Mouse (Mus musculus): ENCODE measurements around the gene Gcnt1.

Gene Gcnt1

DNA sequence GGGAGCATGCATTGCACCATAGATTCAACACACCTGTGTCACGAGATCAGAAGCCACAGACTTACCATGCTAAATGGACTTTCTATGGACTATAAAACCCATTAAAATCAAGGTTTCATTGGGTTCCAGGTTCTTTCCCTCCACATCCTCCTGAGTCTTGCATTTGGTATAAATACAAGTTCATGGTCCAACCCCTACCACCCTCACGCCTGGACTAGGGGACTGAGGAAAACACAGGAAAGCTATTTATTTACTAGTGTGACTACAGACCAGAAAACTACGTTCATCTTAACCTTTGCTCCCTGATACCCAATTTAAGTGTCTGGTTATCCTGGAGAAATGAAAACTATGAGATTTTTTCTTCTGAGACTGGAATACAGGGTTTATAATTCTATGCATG is at the start of gene Gcnt1:
Gene Gcnt1 (minus strand): TSS at position 144 of the 400 bp plus-strand sequence.
- no peak for DNase-seq (ENCODE audit: low spot score in 2 of 2)

DNA sequence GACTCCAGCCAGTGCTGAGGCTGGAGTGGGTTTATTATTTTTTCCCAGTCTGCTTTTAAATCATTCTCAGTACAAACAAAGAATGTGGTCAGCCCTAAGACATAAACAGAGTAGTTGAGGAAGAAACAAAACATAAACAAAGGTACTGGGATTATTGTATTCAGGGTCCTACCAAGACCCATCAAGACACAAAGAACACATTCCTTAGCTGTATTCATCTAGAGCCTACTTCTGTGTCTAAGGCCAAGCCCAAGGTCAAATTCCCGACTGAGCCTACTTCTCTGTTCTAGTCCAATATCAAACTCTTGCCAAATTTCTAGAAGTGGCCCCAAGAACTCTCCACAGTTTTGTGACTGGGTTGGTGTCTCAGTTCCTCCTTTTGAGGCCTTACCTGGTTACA is 45.2 kb upstream of the Gcnt1 start:
- no peak for DNase-seq (ENCODE audit: low spot score in 2 of 2)

DNA sequence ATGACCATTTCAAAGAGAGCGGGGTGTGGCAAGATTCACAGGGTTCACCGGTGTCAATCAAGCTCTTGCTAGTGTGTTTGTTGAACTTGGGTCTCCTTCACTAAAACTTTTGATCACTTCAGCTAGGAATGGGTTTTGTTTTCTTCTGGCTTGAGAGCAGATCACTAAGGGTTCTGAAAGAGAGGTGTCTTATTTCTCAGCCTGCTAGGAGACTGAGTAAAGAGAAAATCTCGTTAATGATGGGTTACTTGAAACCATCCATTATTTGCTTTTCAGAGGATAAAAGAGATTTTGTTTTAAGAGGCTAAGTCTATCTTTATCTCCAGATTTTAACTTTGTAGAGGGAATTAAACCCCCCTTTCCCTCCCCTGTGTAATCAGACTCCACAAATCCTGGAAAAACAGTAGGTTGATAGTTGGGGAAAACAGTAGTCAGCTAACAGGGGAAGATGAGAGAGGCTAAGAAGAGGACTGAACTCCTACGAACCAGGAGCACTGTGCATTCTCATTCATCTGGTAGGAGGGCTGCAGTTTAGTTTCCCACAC is 40.3 kb upstream of the Gcnt1 start:
- no peak for DNase-seq (ENCODE audit: low spot score in 2 of 2)

DNA sequence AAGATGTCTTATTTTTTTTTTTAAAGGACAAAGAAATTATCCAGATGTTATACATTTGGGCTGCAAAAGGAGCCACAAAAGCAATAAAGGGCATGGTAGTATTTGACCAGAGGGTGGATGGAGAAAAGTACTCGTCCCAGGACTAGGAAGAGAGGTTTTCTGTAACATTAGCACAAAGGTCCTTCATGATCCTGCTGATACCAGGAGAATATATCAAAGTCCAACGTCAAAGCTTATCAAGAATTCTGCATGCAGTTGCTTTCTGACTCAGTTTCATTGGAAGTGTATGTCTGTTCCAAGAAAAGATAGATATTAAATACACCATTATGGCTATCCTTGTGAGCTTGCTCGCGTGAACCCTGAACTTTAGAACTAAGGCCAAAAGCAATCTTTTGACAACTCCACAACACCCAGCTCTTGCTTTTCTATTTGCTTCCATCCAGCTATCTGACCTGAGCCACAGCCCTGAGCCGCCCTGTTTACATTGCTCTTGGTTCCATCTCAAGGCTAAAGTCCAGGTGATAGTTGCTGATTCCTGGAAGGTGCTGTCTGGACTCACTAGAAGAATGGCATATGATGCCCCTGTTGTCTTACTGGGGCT is 37.9 kb upstream of the Gcnt1 start:
- DNase-seq (ENCODE audit: low spot score in 2 of 2), result no peak

DNA sequence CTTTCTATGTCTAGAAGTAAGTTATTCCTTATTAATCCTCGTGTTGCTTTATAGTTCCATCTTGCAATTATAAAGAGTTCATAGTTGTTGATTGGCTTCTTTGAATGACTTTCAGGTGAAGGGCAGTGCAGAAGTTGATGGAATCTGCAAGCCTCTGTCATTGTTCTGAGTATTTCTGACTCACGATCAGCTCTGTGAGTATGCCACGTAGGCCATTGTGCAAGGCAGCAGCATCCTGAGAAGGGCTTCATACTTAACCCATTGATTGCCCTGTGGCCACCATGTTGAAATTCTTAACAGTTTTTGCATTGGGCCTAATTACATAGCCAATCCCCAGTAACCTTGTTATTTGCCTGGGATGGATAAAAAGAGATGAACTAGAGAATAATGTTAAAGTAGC is 36.7 kb upstream of the Gcnt1 start:
- DNase-seq (ENCODE audit: low spot score in 2 of 2), result no peak

DNA sequence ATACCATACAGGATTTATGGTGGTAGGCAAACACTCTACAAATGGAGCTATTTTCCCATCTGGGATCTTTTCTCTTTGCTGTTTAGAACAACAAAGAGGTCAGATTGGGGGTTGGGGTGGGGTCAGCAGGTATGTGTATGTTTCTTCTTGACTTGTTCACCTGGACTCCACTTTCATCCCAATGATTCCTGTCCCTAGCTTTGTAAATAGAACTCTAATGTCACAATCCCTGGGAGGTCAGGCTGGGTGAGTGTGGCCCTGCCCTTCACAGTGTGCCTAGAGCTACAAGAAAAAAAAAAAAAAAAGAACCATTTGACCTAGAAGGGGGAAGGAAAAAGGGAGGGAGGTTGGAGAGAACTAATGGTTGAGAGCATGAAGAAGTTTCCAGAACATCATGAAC is 35.9 kb upstream of the Gcnt1 start:
- no peak for DNase-seq (ENCODE audit: low spot score in 2 of 2)

DNA sequence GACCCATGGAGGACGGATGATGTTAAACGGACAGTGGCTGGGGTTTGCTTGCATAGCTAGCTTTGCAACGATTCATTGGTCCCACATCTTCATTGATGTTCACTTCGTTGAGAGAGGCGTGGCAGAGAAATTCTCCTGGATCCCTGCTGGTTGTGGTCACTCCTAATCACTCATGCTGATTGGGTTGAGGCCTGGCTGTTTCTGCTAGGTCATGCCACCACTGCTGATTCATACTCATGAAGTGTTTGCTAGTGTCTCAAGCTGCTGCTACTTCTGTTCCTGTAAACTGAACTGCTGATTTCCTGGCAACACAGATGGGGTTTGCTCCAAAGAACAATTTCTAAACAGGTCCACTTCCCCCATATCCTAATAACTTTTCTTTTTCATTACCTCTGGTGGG is 34.2 kb upstream of the Gcnt1 start:
- no peak for DNase-seq (ENCODE audit: low spot score in 2 of 2)

- DNase-seq (ENCODE audit: low spot score in 2 of 2), result no peak
Observed at GRCm38 (mm10) chr19:17403175-17403574, 30.5 kb upstream of the Gcnt1 start.

DNA sequence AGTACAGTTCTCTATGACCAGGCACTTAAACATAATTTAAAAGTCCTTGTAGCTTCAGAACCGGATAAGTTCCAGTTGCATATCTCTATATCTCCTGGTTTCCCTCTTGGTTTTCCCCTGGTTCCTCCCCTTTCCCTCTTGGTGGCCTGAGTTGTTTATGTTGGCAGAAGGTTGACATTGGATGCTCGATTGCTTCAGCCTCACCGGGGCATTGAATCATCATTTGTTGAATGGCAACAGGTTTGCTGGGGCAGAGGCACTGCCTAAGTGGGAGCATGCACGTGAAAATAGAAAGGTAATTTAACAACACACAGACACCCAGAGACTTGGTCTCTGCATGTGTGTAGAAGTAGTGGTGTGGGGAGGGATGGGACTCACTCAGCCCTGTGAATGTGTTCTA is 27.9 kb upstream of the Gcnt1 start:
- DNase-seq (ENCODE audit: low spot score in 2 of 2), result no peak

- DNase-seq (ENCODE audit: low spot score in 2 of 2), result no peak
Observed at GRCm38 (mm10) chr19:17399965-17400364, 27.3 kb upstream of the Gcnt1 start.

- DNase-seq (ENCODE audit: low spot score in 2 of 2), result no peak
Observed at GRCm38 (mm10) chr19:17397922-17398321, 25.3 kb upstream of the Gcnt1 start.

GRCm38 (mm10) chr19:17396802-17397201 is 24.2 kb upstream of the Gcnt1 start:
- peak in 1 of 2 experiments; percentile 14 for DNase-seq (ENCODE audit: low spot score in 2 of 2)

DNA sequence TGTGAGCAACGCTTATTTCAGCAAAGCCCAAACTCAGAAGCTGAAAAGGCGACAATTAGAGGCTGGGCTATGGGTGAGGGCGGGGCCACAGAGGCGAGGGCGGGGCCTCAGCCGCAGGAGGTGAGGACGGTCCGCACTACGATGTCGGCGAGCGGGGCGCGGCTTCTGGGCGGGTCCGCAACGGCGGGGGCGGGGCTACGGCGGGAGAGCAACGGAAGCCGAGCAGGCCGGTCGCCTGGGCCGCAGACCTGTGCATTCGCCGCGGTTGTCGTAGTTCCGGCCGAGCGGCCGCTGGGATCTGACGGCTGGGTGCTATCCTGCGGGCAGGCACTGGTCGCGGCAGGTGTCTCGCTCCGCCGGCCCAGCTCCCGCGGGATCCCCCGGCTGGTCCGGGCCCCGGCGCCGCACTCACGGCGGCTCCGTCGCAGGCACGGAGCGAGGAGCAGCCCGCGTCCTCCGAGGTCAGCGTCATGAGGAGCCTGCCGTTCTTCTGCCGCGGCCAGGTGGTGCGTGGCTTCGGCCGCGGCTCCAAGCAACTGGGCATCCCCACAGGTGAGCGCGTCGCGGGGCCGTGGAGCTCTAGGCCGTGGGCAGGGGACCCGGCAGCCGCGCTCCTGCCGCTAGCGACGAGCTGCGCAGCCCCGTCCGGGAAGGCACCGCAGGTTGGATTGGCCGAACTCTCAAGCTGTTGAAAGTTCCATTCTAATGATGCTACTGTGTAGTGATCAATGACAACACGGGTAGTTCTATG is 21.4 kb upstream of the Gcnt1 start, which contains the start of gene Rfk:
Gene Rfk (plus strand): TSS at position 203 of the 751 bp plus-strand sequence.
- peak; percentile 88 to 92 for DNase-seq (ENCODE audit: low spot score in 2 of 2)

GRCm38 (mm10) chr19:17392866-17393265 is 20.2 kb upstream of the Gcnt1 start:
- DNase-seq (ENCODE audit: low spot score in 2 of 2), result no peak

DNA sequence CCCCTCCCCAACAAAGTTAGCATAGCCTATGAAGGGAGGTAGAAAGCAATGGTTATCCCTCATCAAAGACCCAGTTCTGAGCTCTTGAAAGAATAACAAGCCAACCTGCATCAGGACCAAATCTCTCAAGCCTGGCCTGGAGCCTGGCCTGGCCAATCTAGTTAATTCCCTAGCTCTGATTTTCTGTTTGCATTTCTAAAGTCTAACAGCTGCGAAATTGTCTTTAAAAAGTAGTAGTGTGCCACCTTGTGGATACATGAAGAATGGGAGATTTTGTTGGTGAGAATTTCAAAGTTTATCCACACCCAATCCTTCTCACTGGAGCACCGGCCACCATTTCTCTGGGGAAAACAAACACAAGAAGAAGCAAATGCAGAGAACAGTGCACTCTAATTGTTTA is 15.8 kb upstream of the Gcnt1 start:
- DNase-seq (ENCODE audit: low spot score in 2 of 2), result peak in 1 of 2 experiments; percentile 10

DNA sequence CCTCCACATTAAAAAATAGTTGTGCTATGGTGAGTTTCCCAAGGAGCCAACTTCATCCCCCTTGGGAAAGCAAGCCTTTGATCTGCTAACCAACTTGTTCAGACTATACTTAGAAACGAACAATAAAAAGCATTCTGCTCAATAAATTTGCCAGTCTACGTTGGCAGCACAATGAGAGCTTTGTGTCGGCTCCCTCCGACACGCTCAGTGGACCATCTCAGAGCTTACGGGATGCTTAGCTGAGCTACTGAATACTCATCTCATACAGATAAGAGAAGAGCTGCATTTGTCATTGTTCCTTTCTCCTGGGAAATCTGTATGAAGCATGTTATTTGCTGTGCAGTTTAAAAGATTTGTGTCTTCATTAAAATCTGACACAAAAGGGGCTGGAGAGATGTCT is 13.8 kb upstream of the Gcnt1 start:
- no peak for DNase-seq (ENCODE audit: low spot score in 2 of 2)

- DNase-seq (ENCODE audit: low spot score in 2 of 2), result no peak
Observed at GRCm38 (mm10) chr19:17385426-17385825, 12.8 kb upstream of the Gcnt1 start.

DNA sequence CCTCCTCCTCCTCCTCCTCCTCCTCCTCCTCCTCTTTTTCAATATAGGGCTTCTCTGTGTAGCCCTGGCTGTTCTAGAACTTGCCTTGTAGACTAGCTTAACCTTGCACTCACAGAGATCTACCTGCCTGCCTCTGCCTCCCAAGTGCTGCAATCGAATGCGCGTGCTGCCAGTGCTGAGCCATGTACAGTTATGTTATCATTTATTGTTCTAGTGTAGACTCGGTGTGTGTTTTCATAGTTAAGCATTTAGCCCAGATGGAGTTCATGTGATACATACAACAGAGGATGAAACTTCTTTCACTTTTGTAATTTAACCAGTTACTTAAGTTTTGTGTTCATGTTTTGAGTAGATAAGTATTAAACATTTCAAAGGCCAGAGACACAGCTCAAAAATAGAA is 12.4 kb upstream of the Gcnt1 start:
- no peak for DNase-seq (ENCODE audit: low spot score in 2 of 2)

DNA sequence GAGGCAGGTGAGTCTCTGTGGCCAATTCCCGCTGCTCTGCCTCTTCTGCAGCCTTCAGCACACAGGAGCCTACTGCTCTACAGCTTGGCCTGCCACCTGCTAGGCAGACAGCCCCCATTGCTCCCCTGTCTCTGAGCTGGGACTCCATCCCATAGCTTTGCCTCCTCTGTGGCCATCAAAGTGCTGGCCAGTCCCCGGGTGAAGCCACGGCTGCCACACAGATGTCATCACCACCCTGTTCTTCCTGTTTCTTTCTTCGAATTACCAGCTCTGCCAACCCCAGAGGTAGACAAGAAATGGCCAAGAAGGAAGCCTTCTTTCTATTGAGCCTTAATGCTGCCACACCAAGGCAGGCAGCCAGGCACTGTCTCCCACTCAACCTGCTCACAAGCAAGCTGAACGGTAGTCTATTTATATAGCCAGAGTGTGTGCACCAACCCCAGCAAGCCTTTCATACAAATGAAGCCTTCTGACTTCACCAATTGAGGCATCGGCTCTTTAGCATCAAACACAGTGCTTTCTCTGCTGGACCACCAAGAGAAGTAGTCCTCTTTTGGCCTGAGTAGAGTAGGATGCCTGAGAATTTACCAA is 10.3 kb upstream of the Gcnt1 start:
- DNase-seq (ENCODE audit: low spot score in 2 of 2), result peak in 1 of 2 experiments; percentile 16

DNA sequence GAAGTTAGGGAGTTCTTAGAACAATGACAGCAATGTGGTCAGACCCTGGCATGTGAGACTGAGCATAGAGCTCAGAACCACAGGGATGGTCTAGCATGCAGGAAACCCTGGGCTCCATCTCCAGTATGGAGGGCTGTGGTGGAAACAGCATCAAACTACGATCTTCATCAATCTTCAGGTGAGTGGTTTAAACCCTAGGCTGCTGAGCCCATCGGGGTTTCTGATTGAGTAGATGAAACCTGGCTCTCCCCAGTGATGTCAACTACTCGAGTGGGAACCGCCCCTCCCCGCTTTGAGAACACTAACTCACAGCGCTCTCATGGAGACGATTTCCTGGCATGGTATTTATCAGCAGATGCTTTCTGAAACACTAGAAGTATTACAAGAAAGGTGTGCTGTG is 7.9 kb upstream of the Gcnt1 start:
- no peak for DNase-seq (ENCODE audit: low spot score in 2 of 2)

DNA sequence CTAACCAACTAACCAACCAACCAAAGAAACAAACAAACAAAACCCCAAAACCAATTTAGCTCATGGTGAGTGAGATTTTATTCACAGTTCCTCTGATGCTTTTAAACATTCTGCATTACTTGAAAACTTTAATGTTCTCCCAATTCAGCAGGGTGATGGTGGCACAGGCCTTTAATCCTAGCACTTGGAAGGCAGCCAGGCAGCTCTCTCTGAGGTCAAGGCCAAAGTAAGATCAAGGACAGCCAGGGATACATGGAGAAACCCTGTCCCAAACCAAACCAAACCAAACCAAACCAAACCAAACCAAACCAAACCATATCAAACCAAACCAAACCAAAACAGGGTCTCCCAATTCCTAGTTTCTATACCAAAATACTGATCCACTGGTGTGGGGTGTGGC is 6.2 kb upstream of the Gcnt1 start:
- no peak for DNase-seq (ENCODE audit: low spot score in 2 of 2)

- no peak for DNase-seq (ENCODE audit: low spot score in 2 of 2)
Observed at GRCm38 (mm10) chr19:17369581-17369980, 3.1 kb downstream of the Gcnt1 start.

GRCm38 (mm10) chr19:17368557-17368956 is 4.1 kb downstream of the Gcnt1 start:
- no peak for DNase-seq (ENCODE audit: low spot score in 2 of 2)
